Mouse (Mus musculus): Measurements from ENCODE around the gene Bbs9. TPM values are rescaled to one million over a fixed set of nuclear protein-coding genes. Genes with fewer than 3 reads are reported as not detected.

Gene Bbs9
- total and polyA plus RNA-seq, 3 experiments, result 6.9 to 9.1 (median 7.8) TPM

DNA sequence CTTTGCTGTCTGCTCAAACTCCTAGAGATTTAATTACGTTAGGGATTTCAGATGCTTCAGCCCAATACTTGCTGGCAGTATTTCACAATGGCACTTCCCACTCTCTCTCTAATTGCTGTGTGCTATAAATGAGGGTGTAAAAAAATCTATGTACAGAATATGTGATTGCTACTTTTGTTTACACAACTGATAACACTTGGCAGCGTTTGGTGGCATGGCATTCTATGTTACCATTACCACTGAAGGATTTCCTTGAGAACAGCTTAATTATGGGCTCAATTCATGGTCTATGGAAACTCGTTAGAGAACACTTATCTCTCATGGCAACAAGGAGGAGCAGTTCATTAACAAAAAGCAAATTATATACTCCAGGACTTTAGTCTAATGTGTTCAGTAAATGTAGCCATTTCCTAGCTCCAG lies 351.1 kb downstream of the Bbs9 start:
- peaks cover 6 to 15% of the 10 kb centered on the region in 2 experiments for H3K4me1 ChIP-seq (ENCODE audit: control insufficient read depth in 1 of 2, insufficient read depth in 2 of 2)
- H3K9ac ChIP-seq (ENCODE audit: insufficient read depth, low read depth), result no peak overlapping the region
- DNase-seq (ENCODE audit: extremely low read depth), result no peak
- no peak overlapping the region for H3K4me3 ChIP-seq (replicated peaks in 1 of 3; ENCODE audit: low read depth in 2 of 3, low read length in 2 of 3, poor library complexity in 1 of 3)
- no peak overlapping the region for H3K27ac ChIP-seq (ENCODE audit: insufficient read depth, low read depth)
- no peak overlapping the region for H3K4me2 ChIP-seq (ENCODE audit: insufficient read depth, low read depth, poor library complexity, severe bottlenecking)
- H3K36me3 ChIP-seq (replicated peaks in 1 of 2; ENCODE audit: control insufficient read depth in 1 of 2, insufficient read depth in 1 of 2, low read length in 1 of 2), result no peaks in the 10 kb centered on the region
- no peaks in the 10 kb centered on the region for H3K27me3 ChIP-seq (replicated peaks)
- in situ Hi-C loops (cut with MboI; ENCODE audit: low pct_ligation_motif_present, low pct_unique_long_range_greater_than_20kb, low sequenced_read_pairs) (no loop called here), dilution Hi-C loops (cut with MboI; ENCODE audit: extremely low pct_ligation_motif_present, extremely low pct_unique_long_range_greater_than_20kb, low sequenced_read_pairs) (no loop called here)
- H3K79me2 ChIP-seq (replicated peaks; ENCODE audit: control insufficient read depth, extremely low read depth, insufficient read depth, poor library complexity, severe bottlenecking), result no peaks in the 10 kb centered on the region
- no peaks in the 10 kb centered on the region for H3K9me3 ChIP-seq (replicated peaks; ENCODE audit: low read length)
- TF ChIP-seq POLR2A (IDR thresholded peaks at IDR 0.05; ENCODE audit: low read depth, low read length) (no peak), MAZ (IDR thresholded peaks at IDR 0.05; ENCODE audit: low read depth, low read length) (no peak), SMC3 (IDR thresholded peaks at IDR 0.05; ENCODE audit: low read depth, low read length) (no peak), MYC (IDR thresholded peaks at IDR 0.05; ENCODE audit: low read depth, low read length) (no peak), ETS1 (conservative IDR thresholded peaks at IDR 0.05; ENCODE audit: low read depth, low read length) (no peak), POLR2AphosphoS2 (IDR thresholded peaks at IDR 0.05; ENCODE audit: low read depth, low read length) (no peak), USF2 (conservative IDR thresholded peaks at IDR 0.05; ENCODE audit: low read depth, low read length) (no peak), HCFC1 (IDR thresholded peaks at IDR 0.05; ENCODE audit: low read depth, low read length) (no peak), CHD2 (IDR thresholded peaks at IDR 0.05; ENCODE audit: low read length) (no peak), ELF1 (IDR thresholded peaks at IDR 0.05; ENCODE audit: low read depth, low read length) (no peak), IRF4 (IDR thresholded peaks at IDR 0.05; ENCODE audit: low read depth, low read length) (no peak), E2F4 (IDR thresholded peaks at IDR 0.05; ENCODE audit: insufficient replicate concordance, low read depth, low read length) (no peak), GABPA (IDR thresholded peaks at IDR 0.05; ENCODE audit: insufficient replicate concordance, low read depth, low read length) (no peak), UBTF (IDR thresholded peaks at IDR 0.05; ENCODE audit: low read depth, low read length) (no peak), ZNF384 (IDR thresholded peaks at IDR 0.05; ENCODE audit: low read depth, low read length) (no peak), NRF1 (IDR thresholded peaks at IDR 0.05; ENCODE audit: low read depth, low read length) (no peak), MEF2A (IDR thresholded peaks at IDR 0.05; ENCODE audit: borderline replicate concordance, low read depth, low read length) (no peak), EP300 (IDR thresholded peaks at IDR 0.05; ENCODE audit: low read length) (no peak), MXI1 (IDR thresholded peaks at IDR 0.05; ENCODE audit: low read depth, low read length) (no peak)

DNA sequence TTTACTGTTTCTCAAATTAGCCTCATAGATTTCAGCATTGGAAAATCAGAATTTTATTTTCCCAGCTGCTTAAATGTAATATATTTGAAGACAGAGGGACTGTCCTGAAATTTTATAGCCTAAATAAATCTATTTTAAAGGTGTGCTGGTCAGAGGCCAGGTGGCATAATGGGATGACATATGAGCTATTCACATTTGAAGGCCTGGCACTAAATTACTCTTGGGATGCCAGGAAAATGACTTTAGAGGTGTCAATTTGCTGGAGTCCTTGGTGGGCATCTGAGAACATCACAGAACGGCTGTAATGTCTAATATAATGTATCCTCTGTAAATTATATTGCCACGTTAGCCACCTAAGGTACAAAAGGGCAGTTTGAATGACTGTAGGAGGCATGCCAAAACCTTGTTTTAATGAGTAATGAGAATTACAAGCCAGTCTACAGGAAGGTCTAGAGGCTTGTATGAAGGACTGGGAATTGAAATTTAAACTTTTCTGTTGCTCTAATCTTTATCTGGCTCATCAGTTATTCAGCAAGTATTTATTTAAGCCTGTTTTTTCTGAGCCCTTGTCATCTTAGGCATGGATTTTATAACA lies 351.8 kb downstream of the Bbs9 start:
- no peaks in the 10 kb centered on the region for H3K9me3 ChIP-seq (replicated peaks; ENCODE audit: low read length)
- no peak for TF ChIP-seq ZKSCAN1 (IDR thresholded peaks at IDR 0.05; ENCODE audit: borderline replicate concordance, low read depth, low read length)
- no peak for TF ChIP-seq ELF1 (IDR thresholded peaks at IDR 0.05; ENCODE audit: low read depth, low read length)
- no peak for TF ChIP-seq ZC3H11A (IDR thresholded peaks at IDR 0.05; ENCODE audit: low read depth, low read length)
- TF ChIP-seq SIN3A (IDR thresholded peaks at IDR 0.05; ENCODE audit: low read length), result no peak
- no peak for TF ChIP-seq KAT2A (IDR thresholded peaks at IDR 0.05; ENCODE audit: insufficient replicate concordance, low read length)
- no peak for TF ChIP-seq GABPA (IDR thresholded peaks at IDR 0.05; ENCODE audit: insufficient replicate concordance, low read depth, low read length)
- TF ChIP-seq MYC (IDR thresholded peaks at IDR 0.05; ENCODE audit: low read depth, low read length), result no peak
- TF ChIP-seq CTCF (conservative IDR thresholded peaks at IDR 0.05 in 1 of 2, IDR thresholded peaks at IDR 0.05 in 1 of 2; ENCODE audit: low read depth in 2 of 2, low read length in 2 of 2), result no peak
- TF ChIP-seq ZNF384 (IDR thresholded peaks at IDR 0.05; ENCODE audit: low read depth, low read length), result no peak
- no peak for TF ChIP-seq PAX5 (IDR thresholded peaks at IDR 0.05; ENCODE audit: low read length)
- TF ChIP-seq USF2 (conservative IDR thresholded peaks at IDR 0.05; ENCODE audit: low read depth, low read length), result no peak
- no peak for TF ChIP-seq ETS1 (conservative IDR thresholded peaks at IDR 0.05; ENCODE audit: low read depth, low read length)
- no peak for TF ChIP-seq JUN (IDR thresholded peaks at IDR 0.05; ENCODE audit: insufficient read depth, low read depth, low read length)
- TF ChIP-seq POLR2AphosphoS2 (IDR thresholded peaks at IDR 0.05; ENCODE audit: low read depth, low read length), result no peak
- no peak for TF ChIP-seq UBTF (IDR thresholded peaks at IDR 0.05; ENCODE audit: low read depth, low read length)
- H3K27ac ChIP-seq (ENCODE audit: insufficient read depth, low read depth), result no peak overlapping the region
- no peak overlapping the region for H3K9ac ChIP-seq (ENCODE audit: insufficient read depth, low read depth)
- DNase-seq (ENCODE audit: extremely low read depth), result no peak
- no peaks in the 10 kb centered on the region for H3K79me2 ChIP-seq (replicated peaks; ENCODE audit: control insufficient read depth, extremely low read depth, insufficient read depth, poor library complexity, severe bottlenecking)
- H3K36me3 ChIP-seq (replicated peaks in 1 of 2; ENCODE audit: control insufficient read depth in 1 of 2, insufficient read depth in 1 of 2, low read length in 1 of 2), result no peaks in the 10 kb centered on the region
- in situ Hi-C loops (cut with MboI; ENCODE audit: low pct_ligation_motif_present, low pct_unique_long_range_greater_than_20kb, low sequenced_read_pairs), result no loop called here
- dilution Hi-C loops (cut with MboI; ENCODE audit: extremely low pct_ligation_motif_present, extremely low pct_unique_long_range_greater_than_20kb, low sequenced_read_pairs), result no loop called here
- H3K4me3 ChIP-seq (replicated peaks in 1 of 3; ENCODE audit: low read depth in 2 of 3, low read length in 2 of 3, poor library complexity in 1 of 3), result no peak overlapping the region
- H3K27me3 ChIP-seq (replicated peaks), result no peaks in the 10 kb centered on the region
- peaks cover 6 to 15% of the 10 kb centered on the region in 2 experiments for H3K4me1 ChIP-seq (ENCODE audit: control insufficient read depth in 1 of 2, insufficient read depth in 2 of 2)
- no peak overlapping the region for H3K4me2 ChIP-seq (ENCODE audit: insufficient read depth, low read depth, poor library complexity, severe bottlenecking)
